Mouse (Mus musculus) CH12.LX (cell line): Measurements from ENCODE around the gene Sgpp1. TPM values are rescaled to one million over a fixed set of nuclear protein-coding genes. Genes with fewer than 3 reads are reported as not detected.

Source experiments
- DNase-seq: peaks from one replicate; pipeline ENCODE4 v3.0.0-alpha.2; 2013; ENCODE audit errors: extremely low read depth
- H3K27ac ChIP-seq: 2 replicates; pipeline ENCODE4 v1.5.1; 2012; ENCODE audit warnings: low read depth, mild to moderate bottlenecking, control low read depth, moderate library complexity; ENCODE audit not compliant: insufficient read depth
- H3K27me3 ChIP-seq: replicated peaks from 2 replicates; pipeline ENCODE3; 2012; ENCODE audit warnings: inconsistent platforms
- H3K36me3 ChIP-seq, 2 experiments: replicated peaks in 1 of 2; 2 replicates each; pipeline versions ENCODE3 to v1.6.1; 2012; ENCODE audit warnings: inconsistent platforms in 1 of 2, low read length in 1 of 2, mild to moderate bottlenecking in 1 of 2, mixed read lengths in 1 of 2, moderate library complexity in 1 of 2; ENCODE audit not compliant: control insufficient read depth in 1 of 2, insufficient read depth in 1 of 2
- H3K4me1 ChIP-seq, 2 experiments: 2 replicates each; pipeline ENCODE4 v1.6.1; 2012; ENCODE audit warnings: inconsistent platforms in 1 of 2, moderate library complexity in 1 of 2; ENCODE audit not compliant: insufficient read depth in 2 of 2, control insufficient read depth in 1 of 2
- H3K4me2 ChIP-seq: 2 replicates; pipeline ENCODE4 v1.6.1; 2012; ENCODE audit warnings: low read depth, mild to moderate bottlenecking, control low read depth; ENCODE audit not compliant: poor library complexity, insufficient read depth, severe bottlenecking
- H3K4me3 ChIP-seq, 3 experiments: fragments of 150-350 bp in 1 of 3; sonication (generic) in 1 of 3; replicated peaks in 1 of 3; 2 replicates each; pipeline versions ENCODE3 to v1.5.1; 2011 to 2012; ENCODE audit warnings: low read depth in 2 of 3, low read length in 2 of 3, mild to moderate bottlenecking in 2 of 3, moderate library complexity in 2 of 3, control low read depth in 1 of 3, improper control_type of control experiment in 1 of 3, inconsistent platforms in 1 of 3, mixed read lengths in 1 of 3; ENCODE audit not compliant: poor library complexity in 1 of 3
- H3K79me2 ChIP-seq: replicated peaks from 2 replicates; pipeline ENCODE4 v1.6.1; 2012; ENCODE audit warnings: mild to moderate bottlenecking, moderate library complexity; ENCODE audit not compliant: control insufficient read depth, poor library complexity, insufficient read depth, severe bottlenecking; ENCODE audit errors: extremely low read depth
- H3K9ac ChIP-seq: 2 replicates; pipeline ENCODE4 v1.6.1; 2012; ENCODE audit warnings: low read depth, mild to moderate bottlenecking, control low read depth, moderate library complexity; ENCODE audit not compliant: insufficient read depth
- H3K9me3 ChIP-seq: replicated peaks from 2 replicates; pipeline ENCODE3; 2012; ENCODE audit warnings: low read length, inconsistent platforms, mixed read lengths
- CTCF ChIP-seq, 2 experiments: IDR thresholded peaks in 1 of 2; conservative IDR thresholded peaks in 1 of 2; 2 replicates each; pipeline ENCODE4 v1.5.1; 2011 to 2012; ENCODE audit warnings: low read depth in 2 of 2, low read length in 2 of 2, improper control_type of control experiment in 1 of 2, inconsistent platforms in 1 of 2, mild to moderate bottlenecking in 1 of 2, moderate library complexity in 1 of 2
- ELF1 ChIP-seq: IDR thresholded peaks from 2 replicates; pipeline ENCODE4 v1.6.1; 2014; ENCODE audit warnings: low read depth, mild to moderate bottlenecking, inconsistent platforms, low read length, improper control_type of control experiment
- EP300 ChIP-seq: IDR thresholded peaks from 2 replicates; pipeline ENCODE4 v1.6.1; 2011; ENCODE audit warnings: low read length, improper control_type of control experiment
- ETS1 ChIP-seq: conservative IDR thresholded peaks from 2 replicates; pipeline ENCODE4 v1.6.1; 2012; ENCODE audit warnings: low read depth, mild to moderate bottlenecking, inconsistent platforms, low read length, improper control_type of control experiment, moderate library complexity
- GABPA ChIP-seq: IDR thresholded peaks from 2 replicates; pipeline ENCODE4 v1.6.1; 2012; ENCODE audit warnings: low read depth, low read length, improper control_type of control experiment, inconsistent platforms; ENCODE audit not compliant: insufficient replicate concordance
- MAFK ChIP-seq: IDR thresholded peaks from 2 replicates; pipeline ENCODE4 v1.6.1; 2011; ENCODE audit warnings: low read length, improper control_type of control experiment; ENCODE audit not compliant: insufficient replicate concordance
- MAX ChIP-seq: IDR thresholded peaks from 2 replicates; pipeline ENCODE4 v1.6.1; 2011; ENCODE audit warnings: low read length, improper control_type of control experiment
- MEF2A ChIP-seq: IDR thresholded peaks from 2 replicates; pipeline ENCODE4 v1.6.1; 2014; ENCODE audit warnings: low read depth, mild to moderate bottlenecking, inconsistent platforms, low read length, improper control_type of control experiment, borderline replicate concordance
- NELFE ChIP-seq: IDR thresholded peaks from 2 replicates; pipeline ENCODE4 v1.6.1; 2011; ENCODE audit warnings: low read depth, low read length, improper control_type of control experiment
- PAX5 ChIP-seq: IDR thresholded peaks from 2 replicates; pipeline ENCODE4 v1.6.1; 2012; ENCODE audit warnings: low read length, inconsistent platforms, mixed read lengths
- POLR2A ChIP-seq: IDR thresholded peaks from 2 replicates; pipeline ENCODE4 v1.6.1; 2011; ENCODE audit warnings: low read depth, mild to moderate bottlenecking, improper control_type of control experiment, low read length
- RCOR1 ChIP-seq: conservative IDR thresholded peaks from 2 replicates; pipeline ENCODE4 v1.6.1; 2012; ENCODE audit warnings: low read depth, mild to moderate bottlenecking, inconsistent platforms, low read length, improper control_type of control experiment
- UBTF ChIP-seq: IDR thresholded peaks from 2 replicates; pipeline ENCODE4 v1.6.1; 2012; ENCODE audit warnings: low read depth, mild to moderate bottlenecking, inconsistent platforms, low read length, improper control_type of control experiment, moderate library complexity
- USF1 ChIP-seq: IDR thresholded peaks from 2 replicates; pipeline ENCODE4 v1.6.1; 2014; ENCODE audit warnings: low read depth, mild to moderate bottlenecking, inconsistent platforms, low read length, improper control_type of control experiment
- USF2 ChIP-seq: conservative IDR thresholded peaks from 2 replicates; pipeline ENCODE4 v1.6.1; 2011; ENCODE audit warnings: low read depth, low read length, improper control_type of control experiment
- ZC3H11A ChIP-seq: IDR thresholded peaks from 2 replicates; pipeline ENCODE4 v1.6.1; 2012; ENCODE audit warnings: low read depth, mild to moderate bottlenecking, inconsistent platforms, low read length, improper control_type of control experiment
- dilution Hi-C: fragments of 300-500 bp; cut with MboI; formaldehyde crosslinking; loops from 2 replicates; pipeline ENCODE4 v1.14.3; 2020; ENCODE audit warnings: low sequenced_read_pairs; ENCODE audit not compliant: extremely low pct_unique_long_range_greater_than_20kb, extremely low pct_ligation_motif_present
- in situ Hi-C: fragments of 300-500 bp; cut with MboI; formaldehyde crosslinking; loops from 3 replicates; pipeline ENCODE4 v1.14.3; 2019; ENCODE audit warnings: low sequenced_read_pairs, low pct_ligation_motif_present, low pct_unique_long_range_greater_than_20kb, mixed read lengths
- polyA plus RNA-seq: library from polyadenylated mRNA; unstranded; fragments of >175 nt; gene quantifications from 2 replicates; pipeline ENCODE4 v1.2.1, GENCODE M21; 2012; ENCODE audit warnings: low read depth; ENCODE audit not compliant: insufficient read length
- total RNA-seq, 2 experiments: library from RNA; depleted of rRNA; stranded (reverse); fragments of 300-350 nt in 1 of 2; fragments of >200 nt in 1 of 2; gene quantifications; 2 replicates each; pipeline ENCODE4 v1.2.3; 2012 to 2014

Sgpp1 gene
- total and polyA plus RNA-seq, 3 experiments: 17.3 to 43.9 (median 23.6) TPM

DNA sequence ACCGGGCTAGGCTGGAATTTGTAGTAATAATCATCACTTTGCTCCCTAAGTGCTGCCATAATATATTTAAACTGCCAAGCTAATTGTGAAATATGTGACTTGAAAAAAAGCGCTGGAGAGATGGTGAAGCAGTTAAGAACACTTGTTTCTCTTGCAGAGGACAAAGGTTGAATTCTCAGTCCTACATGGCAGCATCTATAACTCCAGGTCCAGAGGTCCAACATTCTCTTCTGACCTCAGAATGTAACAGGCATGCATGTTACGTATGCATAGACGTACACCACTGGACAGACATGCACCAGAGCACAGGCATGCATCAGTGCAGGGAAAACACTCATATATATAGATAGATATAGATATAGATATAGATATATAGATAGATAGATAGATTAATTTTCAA, 57.1 kb downstream of the Sgpp1 start:
- Histone ChIP-seq H3K4me1 (no peaks in the 10 kb centered on the region; a peak in 1 of 4 replicates), H3K9me3 (peaks cover 5% of the 10 kb centered on the region), H3K9ac (no peak overlapping the region), H3K4me2 (no peak overlapping the region), H3K27me3 (no peaks in the 10 kb centered on the region), H3K4me3 (no peak overlapping the region), H3K36me3 (peaks cover 0 to 37% of the 10 kb centered on the region in 2 experiments), H3K79me2 (no peaks in the 10 kb centered on the region), H3K27ac (no peak overlapping the region)
- TF ChIP-seq UBTF (no peak), NELFE (no peak), PAX5 (no peak), USF2 (no peak)
- in situ Hi-C loops (no loop called here), dilution Hi-C loops (no loop called here)
- DNase-seq: no peak

DNA sequence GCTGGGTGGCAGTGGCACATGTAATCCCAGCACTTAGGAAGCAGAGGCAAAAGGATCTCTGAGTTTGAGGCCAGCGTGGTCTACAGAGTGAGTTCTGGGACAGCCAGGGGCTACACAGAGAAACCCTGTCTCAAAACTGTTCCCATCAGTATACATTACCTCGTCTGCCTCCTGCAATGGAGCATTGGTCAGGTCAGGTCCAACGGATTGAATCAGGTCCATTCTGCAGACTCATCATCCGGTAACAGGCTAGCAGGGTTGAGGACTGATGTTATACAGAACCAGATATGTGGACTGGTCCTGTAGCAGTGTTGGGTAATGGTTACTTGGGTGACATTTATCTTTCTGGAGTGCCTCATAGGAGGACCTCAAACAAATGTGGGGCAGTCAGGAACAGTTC, 62.9 kb downstream of the Sgpp1 start:
- H3K4me1 ChIP-seq: peaks cover 5 to 32% of the 10 kb centered on the region in 2 experiments
- H3K27me3 ChIP-seq: no peaks in the 10 kb centered on the region
- H3K36me3 ChIP-seq: peaks cover 0 to 45% of the 10 kb centered on the region in 2 experiments
- H3K79me2 ChIP-seq: peaks cover 22% of the 10 kb centered on the region
- no peak overlapping the region for H3K4me2 ChIP-seq
- TF ChIP-seq ZC3H11A (no peak), RCOR1 (no peak), POLR2A (no peak), CTCF (conservative IDR thresholded peaks at IDR 0.05 in 1 of 2, IDR thresholded peaks at IDR 0.05 in 1 of 2; ENCODE audit: low read depth in 2 of 2, low read length in 2 of 2) (no peak), USF2 (no peak), ETS1 (no peak), USF1 (no peak), ELF1 (no peak), MAX (no peak), GABPA (no peak), MAFK (no peak), MEF2A (no peak), EP300 (no peak)
- no peak for DNase-seq
- H3K9ac ChIP-seq: no peak overlapping the region
- no peak overlapping the region for H3K4me3 ChIP-seq
- no peaks in the 10 kb centered on the region for H3K9me3 ChIP-seq
- in situ Hi-C loops (no loop called here), dilution Hi-C loops (no loop called here)
- H3K27ac ChIP-seq: no peak overlapping the region
